Mouse (Mus musculus): ENCODE data around the gene Abhd14a. TPM values are rescaled to one million over a fixed set of nuclear protein-coding genes. Genes with fewer than 3 reads are reported as not detected.

The Abhd14a gene
- 18.9 TPM for polyA plus RNA-seq (2014; fragmentation: Illumina TruSeq; extraction: RNeasy Lipid Tissue Mini Kit (QIAGEN cat#74804); ENCODE audit: insufficient read depth, low read depth, low replicate concordance)

DNA sequence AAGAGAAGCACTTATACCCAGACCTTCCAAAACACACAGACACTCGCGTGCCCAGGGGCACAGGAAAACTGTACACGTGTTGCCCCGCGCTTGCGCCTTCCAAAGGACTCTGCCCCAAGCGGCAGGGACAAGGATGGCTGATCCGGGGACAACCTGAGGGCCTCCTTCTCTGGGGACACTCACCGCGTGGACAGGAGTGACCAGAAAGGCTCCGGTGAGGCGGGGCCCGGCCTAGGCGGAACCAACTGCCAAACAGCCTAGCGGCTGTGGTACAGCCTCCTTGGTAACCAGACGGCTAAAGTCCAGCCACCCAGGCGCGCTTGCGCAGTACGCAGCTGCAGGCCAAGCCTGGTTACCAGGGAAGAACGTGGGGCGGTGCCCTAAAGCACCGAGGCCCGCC lies at the start of gene Abhd14a, which contains the start of gene Abhd14b:
Gene Abhd14a (minus strand): TSS at position 331 of the 400 bp plus-strand sequence.
Gene Abhd14b (plus strand): TSS at position 112 of the 400 bp plus-strand sequence.

DNA sequence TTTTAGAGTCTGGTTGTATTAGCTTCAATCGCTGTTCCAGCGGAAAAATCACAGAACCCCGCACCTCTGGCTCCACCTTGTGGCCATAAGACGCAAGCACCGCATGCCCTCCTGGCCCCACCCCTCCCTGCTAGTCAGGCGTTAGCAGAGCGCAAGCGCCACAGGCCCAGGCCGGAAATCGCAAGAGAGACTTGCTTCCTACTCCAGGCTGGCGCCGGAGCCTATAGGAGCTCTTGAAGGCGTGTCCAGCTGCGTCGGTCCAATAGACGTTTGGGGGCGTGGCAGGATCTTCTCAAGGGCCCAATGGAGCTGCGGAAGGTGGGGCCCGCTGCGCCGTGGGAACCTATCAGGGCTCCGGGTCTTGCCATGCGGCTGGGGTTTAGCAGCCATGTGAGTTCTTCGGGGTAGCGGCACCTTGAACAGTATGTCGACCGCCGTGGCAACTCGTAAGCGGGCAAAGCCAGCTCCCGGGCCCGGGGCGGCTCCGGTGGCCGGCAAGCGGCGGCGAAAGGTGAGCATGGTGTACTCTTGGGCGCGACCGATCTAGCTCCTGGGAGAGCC lies 29.5 kb upstream of the Abhd14a start, which contains the start of gene Parp3:
Gene Parp3 (minus strand): TSS at position 26 of the 561 bp plus-strand sequence.

DNA sequence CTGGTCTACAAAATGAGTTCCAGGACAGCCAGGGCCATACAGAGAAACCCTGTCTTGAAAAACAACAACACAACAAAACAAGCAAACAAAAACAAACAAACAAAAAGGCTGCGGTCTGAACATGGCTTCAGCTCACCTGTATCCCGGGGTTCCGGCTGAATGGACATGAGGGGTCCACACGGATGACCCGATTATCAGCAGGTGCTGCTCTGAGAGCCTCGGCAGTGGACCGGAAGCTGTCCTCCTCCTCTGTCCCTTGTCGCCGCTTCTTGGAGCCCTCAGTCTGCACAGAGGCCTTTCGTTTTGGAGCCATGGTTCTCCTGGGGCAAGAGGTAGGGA lies 28.2 kb upstream of the Abhd14a start, which contains the start of gene Rrp9:
Gene Rrp9 (plus strand): TSS at position 301 of the 339 bp plus-strand sequence.

DNA sequence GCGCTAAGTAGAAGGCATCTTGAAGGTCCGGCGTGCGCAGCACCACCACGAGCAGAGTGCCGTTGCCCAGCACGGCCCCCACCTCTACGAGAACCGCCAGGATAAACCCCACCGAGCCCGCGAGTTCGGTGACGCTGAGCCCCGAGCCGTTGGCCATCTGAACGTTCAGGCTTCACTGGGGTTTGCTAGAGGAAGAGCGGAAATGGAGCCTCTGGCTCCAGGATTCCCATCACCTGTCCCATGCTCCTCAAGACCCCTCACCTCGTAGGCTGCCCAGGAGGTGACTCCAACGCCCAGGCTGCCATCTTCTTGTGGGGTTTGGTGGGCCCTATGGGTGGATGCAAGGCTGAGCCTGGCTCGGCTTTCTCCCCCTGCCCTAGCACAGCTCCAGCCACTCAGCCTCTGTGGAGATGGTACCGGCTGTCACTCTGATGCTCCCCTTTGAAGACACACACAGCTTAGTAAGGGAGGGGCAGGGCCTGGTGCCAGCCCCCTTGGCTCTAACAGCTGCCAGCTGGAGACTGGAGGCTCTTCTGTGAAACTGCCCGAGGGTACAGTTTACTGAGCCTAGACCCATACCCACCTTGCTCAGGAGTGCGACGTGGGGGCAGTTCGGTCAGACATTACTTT lies 18.2 kb upstream of the Abhd14a start, which contains the start of gene Gpr62:
Gene Gpr62 (minus strand): TSS at position 368 of the 630 bp plus-strand sequence.

DNA sequence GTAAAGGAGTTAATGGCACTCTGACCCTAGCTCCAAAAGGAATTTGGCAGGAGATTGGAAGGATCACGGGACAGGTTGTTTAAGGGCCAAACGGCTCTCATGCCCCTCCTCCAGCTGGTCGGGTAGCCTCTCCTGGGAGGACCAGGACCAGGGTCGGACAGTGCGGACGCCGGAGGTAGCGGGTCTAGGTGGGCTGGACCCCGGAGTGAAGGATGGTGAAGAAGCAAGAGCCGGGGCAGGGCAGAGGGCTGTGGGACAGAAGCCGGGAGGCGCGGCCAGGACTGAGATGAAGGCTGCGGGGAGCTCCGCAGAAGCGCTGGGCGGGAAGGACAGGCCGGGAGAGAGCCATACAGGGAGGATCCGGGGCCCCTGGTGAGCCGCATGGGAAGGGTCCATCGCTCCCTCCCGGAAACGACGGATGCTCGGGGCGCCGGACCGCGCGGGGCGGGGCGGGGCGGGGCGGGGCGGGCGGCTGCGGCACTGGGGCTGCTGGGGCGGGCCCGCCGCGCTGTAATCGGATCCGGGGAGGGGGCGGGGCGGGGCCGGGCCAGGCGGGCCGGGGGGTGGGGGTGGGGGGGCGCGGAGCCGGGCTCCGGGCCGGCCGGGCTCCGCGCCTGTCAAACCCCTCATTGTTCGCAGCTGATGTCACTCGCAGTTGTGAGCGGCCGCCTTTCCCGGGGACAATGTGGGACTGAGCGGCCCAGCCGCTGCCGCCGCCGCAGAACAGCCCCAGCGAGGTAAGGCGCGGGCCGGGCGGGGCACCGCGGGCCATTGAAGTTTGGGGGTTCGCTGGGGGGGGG lies 6.0 kb upstream of the Abhd14a start, which contains the start of gene Pcbp4:
Gene Pcbp4 (plus strand): TSS at position 21 of the 800 bp plus-strand sequence.

DNA sequence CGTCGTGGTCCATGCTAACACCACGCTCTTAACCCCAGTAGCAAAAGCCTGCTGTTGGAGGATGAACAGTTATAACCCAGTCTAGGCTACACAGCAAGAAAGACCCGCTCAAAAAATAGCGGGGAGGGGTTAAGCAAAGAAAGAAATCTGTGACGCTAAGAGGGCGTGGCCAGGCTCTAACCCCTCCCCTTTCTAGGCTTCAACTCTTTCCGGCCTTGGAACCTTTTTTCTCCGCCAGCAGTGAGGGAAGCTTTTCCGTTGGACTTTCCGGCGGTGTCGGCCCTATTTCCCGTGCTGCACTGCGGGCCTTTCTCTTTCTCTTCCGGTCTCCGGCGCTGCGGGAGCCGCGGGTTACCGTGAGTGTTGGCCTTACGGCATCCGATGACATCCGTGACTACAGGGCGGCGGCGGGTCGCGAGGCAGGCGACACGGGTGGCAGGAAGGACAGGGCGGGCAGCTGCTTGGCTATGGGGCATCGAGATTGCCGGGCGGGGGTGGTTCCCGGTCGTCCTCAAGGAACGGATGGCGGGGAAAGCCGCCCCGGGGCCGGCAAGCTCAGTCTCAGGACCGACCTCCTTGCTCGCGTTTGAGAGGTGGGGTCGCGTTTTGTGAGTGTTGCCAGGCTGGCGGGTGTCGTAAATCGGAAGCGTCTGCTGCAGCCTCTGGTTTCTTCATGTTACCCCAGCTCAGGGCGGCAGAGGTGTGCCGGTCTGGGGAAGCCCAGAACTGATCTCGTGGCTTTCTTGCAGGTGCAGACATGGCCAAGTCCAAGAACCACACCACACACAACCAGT lies 18.1 kb downstream of the Abhd14a start, which contains the start of gene Rpl29:
Gene Rpl29 (plus strand): TSS at position 234 of the 794 bp plus-strand sequence.

Other genes with a start within 250 kb of the Abhd14a start
- gene Ppm1m, start 247.9 kb downstream of the Abhd14a start, polyA plus RNA-seq (2014; fragmentation: Illumina TruSeq; extraction: RNeasy Lipid Tissue Mini Kit (QIAGEN cat#74804); ENCODE audit: insufficient read depth, low read depth, low replicate concordance), result 33.4 TPM
- gene Twf2, start 244.6 kb downstream of the Abhd14a start, polyA plus RNA-seq (2014; fragmentation: Illumina TruSeq; extraction: RNeasy Lipid Tissue Mini Kit (QIAGEN cat#74804); ENCODE audit: insufficient read depth, low read depth, low replicate concordance), result 44.7 TPM
- gene Tlr9, start 225.1 kb downstream of the Abhd14a start, polyA plus RNA-seq (2014; fragmentation: Illumina TruSeq; extraction: RNeasy Lipid Tissue Mini Kit (QIAGEN cat#74804); ENCODE audit: insufficient read depth, low read depth, low replicate concordance), result 0.81 TPM
- gene Alas1, start 199.0 kb downstream of the Abhd14a start, polyA plus RNA-seq (2014; fragmentation: Illumina TruSeq; extraction: RNeasy Lipid Tissue Mini Kit (QIAGEN cat#74804); ENCODE audit: insufficient read depth, low read depth, low replicate concordance), result 268 TPM
- 6.4 TPM for gene Poc1a, start 166.6 kb downstream of the Abhd14a start, polyA plus RNA-seq (2014; fragmentation: Illumina TruSeq; extraction: RNeasy Lipid Tissue Mini Kit (QIAGEN cat#74804); ENCODE audit: insufficient read depth, low read depth, low replicate concordance)
- 33.2 TPM for gene Dusp7, start 79.0 kb downstream of the Abhd14a start, polyA plus RNA-seq (2014; fragmentation: Illumina TruSeq; extraction: RNeasy Lipid Tissue Mini Kit (QIAGEN cat#74804); ENCODE audit: insufficient read depth, low read depth, low replicate concordance)
- gene Rpl29, start 18.2 kb downstream of the Abhd14a start, polyA plus RNA-seq (2014; fragmentation: Illumina TruSeq; extraction: RNeasy Lipid Tissue Mini Kit (QIAGEN cat#74804); ENCODE audit: insufficient read depth, low read depth, low replicate concordance), result 688 TPM
- gene Acy1, start 9.4 kb downstream of the Abhd14a start, polyA plus RNA-seq (2014; fragmentation: Illumina TruSeq; extraction: RNeasy Lipid Tissue Mini Kit (QIAGEN cat#74804); ENCODE audit: insufficient read depth, low read depth, low replicate concordance), result 6.0 TPM
- gene Abhd14b, start 219 bp downstream of the Abhd14a start, polyA plus RNA-seq (2014; fragmentation: Illumina TruSeq; extraction: RNeasy Lipid Tissue Mini Kit (QIAGEN cat#74804); ENCODE audit: insufficient read depth, low read depth, low replicate concordance), result 37.3 TPM
- gene Pcbp4, start 5.6 kb upstream of the Abhd14a start, polyA plus RNA-seq (2014; fragmentation: Illumina TruSeq; extraction: RNeasy Lipid Tissue Mini Kit (QIAGEN cat#74804); ENCODE audit: insufficient read depth, low read depth, low replicate concordance), result 19.3 TPM
- gene Gpr62, start 18.3 kb upstream of the Abhd14a start, polyA plus RNA-seq (2014; fragmentation: Illumina TruSeq; extraction: RNeasy Lipid Tissue Mini Kit (QIAGEN cat#74804); ENCODE audit: insufficient read depth, low read depth, low replicate concordance), result 0.11 TPM
- 22.2 TPM for gene Rrp9, start 28.3 kb upstream of the Abhd14a start, polyA plus RNA-seq (2014; fragmentation: Illumina TruSeq; extraction: RNeasy Lipid Tissue Mini Kit (QIAGEN cat#74804); ENCODE audit: insufficient read depth, low read depth, low replicate concordance)
- 21.9 TPM for gene Parp3, start 29.3 kb upstream of the Abhd14a start, polyA plus RNA-seq (2014; fragmentation: Illumina TruSeq; extraction: RNeasy Lipid Tissue Mini Kit (QIAGEN cat#74804); ENCODE audit: insufficient read depth, low read depth, low replicate concordance)
- gene Iqcf1, start 52.3 kb upstream of the Abhd14a start, polyA plus RNA-seq (2014; fragmentation: Illumina TruSeq; extraction: RNeasy Lipid Tissue Mini Kit (QIAGEN cat#74804); ENCODE audit: insufficient read depth, low read depth, low replicate concordance), result not detected
- gene Iqcf5, start 66.9 kb upstream of the Abhd14a start, polyA plus RNA-seq (2014; fragmentation: Illumina TruSeq; extraction: RNeasy Lipid Tissue Mini Kit (QIAGEN cat#74804); ENCODE audit: insufficient read depth, low read depth, low replicate concordance), result not detected
- gene Iqcf3, start 114.0 kb upstream of the Abhd14a start, polyA plus RNA-seq (2014; fragmentation: Illumina TruSeq; extraction: RNeasy Lipid Tissue Mini Kit (QIAGEN cat#74804); ENCODE audit: insufficient read depth, low read depth, low replicate concordance), result not detected
- not detected for gene Iqcf4, start 123.3 kb upstream of the Abhd14a start, polyA plus RNA-seq (2014; fragmentation: Illumina TruSeq; extraction: RNeasy Lipid Tissue Mini Kit (QIAGEN cat#74804); ENCODE audit: insufficient read depth, low read depth, low replicate concordance)
- not detected for gene Iqcf6, start 178.9 kb upstream of the Abhd14a start, polyA plus RNA-seq (2014; fragmentation: Illumina TruSeq; extraction: RNeasy Lipid Tissue Mini Kit (QIAGEN cat#74804); ENCODE audit: insufficient read depth, low read depth, low replicate concordance)
- gene Grm2, start 208.4 kb upstream of the Abhd14a start, polyA plus RNA-seq (2014; fragmentation: Illumina TruSeq; extraction: RNeasy Lipid Tissue Mini Kit (QIAGEN cat#74804); ENCODE audit: insufficient read depth, low read depth, low replicate concordance), result not detected
- gene Tex264, start 238.2 kb upstream of the Abhd14a start, polyA plus RNA-seq (2014; fragmentation: Illumina TruSeq; extraction: RNeasy Lipid Tissue Mini Kit (QIAGEN cat#74804); ENCODE audit: insufficient read depth, low read depth, low replicate concordance), result 59.3 TPM

Data from lung, adult 10 weeks (tissue).